Mouse (Mus musculus): ENCODE measurements around the gene Cldn1.
A peak's percentile ranks its signal among the peaks of the same experiment; 100 is the strongest.

Cldn1 gene

GRCm38 (mm10) chr16:26371325-26372053 is at the start of gene Cldn1:
Cldn1 (minus strand) TSS chr16:26371841.
- DNase-seq, result peak; percentile 21

- DNase-seq, result no peak
Measured at GRCm38 (mm10) chr16:26418616-26419015, 47.0 kb upstream of the Cldn1 start.

GRCm38 (mm10) chr16:26404070-26404469 is 32.4 kb upstream of the Cldn1 start:
- no peak for DNase-seq

GRCm38 (mm10) chr16:26400971-26401370 is 29.3 kb upstream of the Cldn1 start:
- no peak for DNase-seq

- DNase-seq, result no peak
Measured at GRCm38 (mm10) chr16:26400549-26400948, 28.9 kb upstream of the Cldn1 start.

- no peak for DNase-seq
Measured at GRCm38 (mm10) chr16:26390936-26391335, 19.3 kb upstream of the Cldn1 start.

- no peak for DNase-seq
Measured at GRCm38 (mm10) chr16:26386159-26386558, 14.5 kb upstream of the Cldn1 start.

GRCm38 (mm10) chr16:26384112-26384649 is 12.5 kb upstream of the Cldn1 start:
- no peak for DNase-seq

GRCm38 (mm10) chr16:26377170-26377569 is 5.5 kb upstream of the Cldn1 start:
- no peak for DNase-seq

- DNase-seq, result no peak
Measured at GRCm38 (mm10) chr16:26370127-26370526, 1.5 kb downstream of the Cldn1 start.

- DNase-seq, result no peak
Measured at GRCm38 (mm10) chr16:26369044-26369730, 2.5 kb downstream of the Cldn1 start.

- no peak for DNase-seq
Measured at GRCm38 (mm10) chr16:26368121-26368520, 3.5 kb downstream of the Cldn1 start.

- no peak for DNase-seq
Measured at GRCm38 (mm10) chr16:26360694-26361093, 10.9 kb downstream of the Cldn1 start.

GRCm38 (mm10) chr16:26359619-26360018 is 12.0 kb downstream of the Cldn1 start:
- DNase-seq, result no peak

- no peak for DNase-seq
Measured at GRCm38 (mm10) chr16:26358898-26359297, 12.7 kb downstream of the Cldn1 start.

- no peak for DNase-seq
Measured at GRCm38 (mm10) chr16:26357863-26358780, 13.5 kb downstream of the Cldn1 start.

GRCm38 (mm10) chr16:26355513-26355912 is 16.1 kb downstream of the Cldn1 start:
- DNase-seq, result no peak

GRCm38 (mm10) chr16:26350786-26351185 is 20.9 kb downstream of the Cldn1 start:
- DNase-seq, result no peak

- DNase-seq, result no peak
Measured at GRCm38 (mm10) chr16:26348809-26349208, 22.8 kb downstream of the Cldn1 start.

GRCm38 (mm10) chr16:26316281-26316680 is 55.4 kb downstream of the Cldn1 start:
- no peak for DNase-seq

GRCm38 (mm10) chr16:26314815-26315214 is 56.8 kb downstream of the Cldn1 start:
- no peak for DNase-seq

- DNase-seq, result no peak
Measured at GRCm38 (mm10) chr16:26309402-26309801, 62.2 kb downstream of the Cldn1 start.

All from cerebellum, adult 9-11 months (tissue).